Mouse (Mus musculus) MEL (cell line): Measurements from ENCODE around the gene Creb3l1.

Source experiments
- CHD2 ChIP-seq: IDR thresholded peaks from 2 replicates; pipeline ENCODE4 v1.6.1; 2011; ENCODE audit warnings: low read length, improper control_type of control experiment
- POLR2A ChIP-seq, 2 experiments: IDR thresholded peaks; 2 replicates each; pipeline ENCODE4 v1.6.1; 2011 to 2012; ENCODE audit warnings: low read length in 2 of 2, mild to moderate bottlenecking in 2 of 2, control low read depth in 1 of 2, improper control_type of control experiment in 1 of 2, low read depth in 1 of 2, moderate library complexity in 1 of 2; ENCODE audit not compliant: control insufficient read depth in 1 of 2, insufficient read depth in 1 of 2, poor library complexity in 1 of 2
- POLR2AphosphoS2 ChIP-seq: IDR thresholded peaks from 2 replicates; pipeline ENCODE4 v1.6.1; 2011; ENCODE audit warnings: low read length, improper control_type of control experiment
- SMC3 ChIP-seq: IDR thresholded peaks from 2 replicates; pipeline ENCODE4 v1.6.1; 2011; ENCODE audit warnings: low read depth, low read length, improper control_type of control experiment
- TAL1 ChIP-seq: IDR thresholded peaks from 2 replicates; pipeline ENCODE4 v1.6.1; 2012; ENCODE audit warnings: mild to moderate bottlenecking, inconsistent platforms, low read length, moderate library complexity, mixed read lengths
- TBP ChIP-seq: IDR thresholded peaks from 2 replicates; pipeline ENCODE4 v1.8.0; 2011; ENCODE audit warnings: low read depth, low read length, improper control_type of control experiment
- USF1 ChIP-seq: IDR thresholded peaks from 2 replicates; pipeline ENCODE4 v1.6.1; 2014; ENCODE audit warnings: low read depth, mild to moderate bottlenecking, inconsistent platforms, low read length, improper control_type of control experiment, moderate library complexity

GRCm38 (mm10) chr2:91944170-91944950 is 79.9 kb downstream of the Creb3l1 start:
- TF ChIP-seq TAL1 (no peak), USF1 (no peak), SMC3 (peak; percentile 88), POLR2AphosphoS2 (no peak), TBP (no peak), POLR2A (IDR thresholded peaks at IDR 0.05; ENCODE audit: control insufficient read depth in 1 of 2, insufficient read depth in 1 of 2, low read depth in 1 of 2, low read length in 2 of 2, poor library complexity in 1 of 2) (no peak), CHD2 (no peak)
